Mouse (Mus musculus): ENCODE data around the gene Dido1.

The Dido1 gene

GRCm38 (mm10) chr2:180711527-180711926 lies 1.7 kb upstream of the Dido1 start:
- TF ChIP-seq POU5F1 (IDR thresholded peaks at IDR 0.05; ENCODE audit: borderline replicate concordance, low read length) (no peak), CTCF (conservative IDR thresholded peaks at IDR 0.05; ENCODE audit: low read length) (no peak), NANOG (IDR thresholded peaks at IDR 0.05; ENCODE audit: borderline replicate concordance, low read length) (no peak)
- peaks cover 44% of the 10 kb centered on the region for H3K4me1 ChIP-seq (replicated peaks; ENCODE audit: low read depth, low read length)
- peak overlapping the region; percentile 99 for H3K4me3 ChIP-seq (replicated peaks; ENCODE audit: low read length)
- H3K27me3 ChIP-seq (ENCODE audit: insufficient read depth, low read length) = no peaks in the 10 kb centered on the region
- peaks cover 62% of the 10 kb centered on the region for H3K36me3 ChIP-seq (ENCODE audit: insufficient read depth, low read length)
- no peaks in the 10 kb centered on the region for H3K9me3 ChIP-seq (ENCODE audit: low read length)

- no peak for TF ChIP-seq POU5F1 (IDR thresholded peaks at IDR 0.05; ENCODE audit: borderline replicate concordance, low read length)
- TF ChIP-seq NANOG (IDR thresholded peaks at IDR 0.05; ENCODE audit: borderline replicate concordance, low read length) = no peak
- TF ChIP-seq CTCF (conservative IDR thresholded peaks at IDR 0.05; ENCODE audit: low read length) = no peak
- Histone ChIP-seq H3K4me1 (replicated peaks; ENCODE audit: low read depth, low read length) (peaks cover 53% of the 10 kb centered on the region), H3K27me3 (ENCODE audit: insufficient read depth, low read length) (no peaks in the 10 kb centered on the region), H3K4me3 (replicated peaks; ENCODE audit: low read length) (peak overlapping the region; percentile 99), H3K36me3 (ENCODE audit: insufficient read depth, low read length) (peaks cover 62% of the 10 kb centered on the region), H3K9me3 (ENCODE audit: low read length) (no peaks in the 10 kb centered on the region)
These were observed 717 bp upstream of the Dido1 start for GRCm38 (mm10) chr2:180710276-180711155.

- Histone ChIP-seq H3K27me3 (ENCODE audit: insufficient read depth, low read length) (no peaks in the 10 kb centered on the region), H3K4me1 (replicated peaks; ENCODE audit: low read depth, low read length) (peaks cover 60% of the 10 kb centered on the region), H3K36me3 (ENCODE audit: insufficient read depth, low read length) (peaks cover 63% of the 10 kb centered on the region), H3K4me3 (replicated peaks; ENCODE audit: low read length) (peak overlapping the region; percentile 99), H3K9me3 (ENCODE audit: low read length) (no peaks in the 10 kb centered on the region)
- TF ChIP-seq CTCF (conservative IDR thresholded peaks at IDR 0.05; ENCODE audit: low read length) (no peak), NANOG (IDR thresholded peaks at IDR 0.05; ENCODE audit: borderline replicate concordance, low read length) (peak; percentile 84), POU5F1 (IDR thresholded peaks at IDR 0.05; ENCODE audit: borderline replicate concordance, low read length) (peak; percentile 97)
These were observed 526 bp downstream of the Dido1 start for GRCm38 (mm10) chr2:180709023-180709922.

- Histone ChIP-seq H3K4me3 (replicated peaks; ENCODE audit: low read length) (peak overlapping the region; percentile 99), H3K9me3 (ENCODE audit: low read length) (no peaks in the 10 kb centered on the region), H3K36me3 (ENCODE audit: insufficient read depth, low read length) (peaks cover 56% of the 10 kb centered on the region), H3K4me1 (replicated peaks; ENCODE audit: low read depth, low read length) (peaks cover 60% of the 10 kb centered on the region), H3K27me3 (ENCODE audit: insufficient read depth, low read length) (no peaks in the 10 kb centered on the region)
- no peak for TF ChIP-seq NANOG (IDR thresholded peaks at IDR 0.05; ENCODE audit: borderline replicate concordance, low read length)
- no peak for TF ChIP-seq POU5F1 (IDR thresholded peaks at IDR 0.05; ENCODE audit: borderline replicate concordance, low read length)
- peak; percentile 32 for TF ChIP-seq CTCF (conservative IDR thresholded peaks at IDR 0.05; ENCODE audit: low read length)
These were observed 3.8 kb downstream of the Dido1 start for GRCm38 (mm10) chr2:180705975-180706374.

GRCm38 (mm10) chr2:180705066-180705465 lies 4.7 kb downstream of the Dido1 start:
- Histone ChIP-seq H3K9me3 (ENCODE audit: low read length) (no peaks in the 10 kb centered on the region), H3K27me3 (ENCODE audit: insufficient read depth, low read length) (no peaks in the 10 kb centered on the region), H3K36me3 (ENCODE audit: insufficient read depth, low read length) (peaks cover 65% of the 10 kb centered on the region), H3K4me3 (replicated peaks; ENCODE audit: low read length) (peak overlapping the region; percentile 99), H3K4me1 (replicated peaks; ENCODE audit: low read depth, low read length) (peaks cover 69% of the 10 kb centered on the region)
- TF ChIP-seq NANOG (IDR thresholded peaks at IDR 0.05; ENCODE audit: borderline replicate concordance, low read length) = no peak

GRCm38 (mm10) chr2:180704591-180704990 lies 5.2 kb downstream of the Dido1 start:
- Histone ChIP-seq H3K36me3 (ENCODE audit: insufficient read depth, low read length) (peaks cover 68% of the 10 kb centered on the region), H3K27me3 (ENCODE audit: insufficient read depth, low read length) (no peaks in the 10 kb centered on the region), H3K4me1 (replicated peaks; ENCODE audit: low read depth, low read length) (peaks cover 73% of the 10 kb centered on the region), H3K4me3 (replicated peaks; ENCODE audit: low read length) (peak overlapping the region; percentile 99), H3K9me3 (ENCODE audit: low read length) (no peaks in the 10 kb centered on the region)
- no peak for TF ChIP-seq POU5F1 (IDR thresholded peaks at IDR 0.05; ENCODE audit: borderline replicate concordance, low read length)
- TF ChIP-seq CTCF (conservative IDR thresholded peaks at IDR 0.05; ENCODE audit: low read length) = no peak
- no peak for TF ChIP-seq NANOG (IDR thresholded peaks at IDR 0.05; ENCODE audit: borderline replicate concordance, low read length)

GRCm38 (mm10) chr2:180703645-180704359 lies 6.0 kb downstream of the Dido1 start:
- Histone ChIP-seq H3K4me3 (replicated peaks; ENCODE audit: low read length) (peak overlapping the region; percentile 99), H3K36me3 (ENCODE audit: insufficient read depth, low read length) (peaks cover 74% of the 10 kb centered on the region)
- no peak for TF ChIP-seq POU5F1 (IDR thresholded peaks at IDR 0.05; ENCODE audit: borderline replicate concordance, low read length)

GRCm38 (mm10) chr2:180703175-180703574 lies 6.6 kb downstream of the Dido1 start:
- TF ChIP-seq POU5F1 (IDR thresholded peaks at IDR 0.05; ENCODE audit: borderline replicate concordance, low read length) (no peak), CTCF (conservative IDR thresholded peaks at IDR 0.05; ENCODE audit: low read length) (no peak), NANOG (IDR thresholded peaks at IDR 0.05; ENCODE audit: borderline replicate concordance, low read length) (no peak)
- Histone ChIP-seq H3K4me1 (replicated peaks; ENCODE audit: low read depth, low read length) (peaks cover 88% of the 10 kb centered on the region), H3K4me3 (replicated peaks; ENCODE audit: low read length) (peak overlapping the region; percentile 99), H3K9me3 (ENCODE audit: low read length) (no peaks in the 10 kb centered on the region), H3K27me3 (ENCODE audit: insufficient read depth, low read length) (no peaks in the 10 kb centered on the region), H3K36me3 (ENCODE audit: insufficient read depth, low read length) (peaks cover 78% of the 10 kb centered on the region)

More at GRCm38 (mm10) chr2:180703645-180704359, 6.0 kb downstream of the Dido1 start:
- peaks cover 81% of the 10 kb centered on the region for H3K4me1 ChIP-seq (replicated peaks; ENCODE audit: low read depth, low read length)
- H3K27me3 ChIP-seq (ENCODE audit: insufficient read depth, low read length) = no peaks in the 10 kb centered on the region
- H3K9me3 ChIP-seq (ENCODE audit: low read length) = no peaks in the 10 kb centered on the region
